Mouse (Mus musculus) bone marrow, adult 2 months (tissue): ENCODE measurements at regions not wholly inside any gene's neighbourhood (a gene's known extent, or its start where the extent isn't known, plus 50 kb on each side); places are given as distances from the start of the nearest gene placed in this dataset.

Experiments used
- CTCF ChIP-seq: fragments of 200-500 bp; IDR thresholded peaks from 2 replicates; pipeline ENCODE4 v1.5.1; 2011; ENCODE audit warnings: low read length, control low read depth; ENCODE audit not compliant: control insufficient read depth, insufficient read depth
- POLR2A ChIP-seq: fragments of 200-500 bp; IDR thresholded peaks from 2 replicates; pipeline ENCODE4 v1.6.1; 2011; ENCODE audit warnings: low read depth, mild to moderate bottlenecking, control low read depth, low read length, borderline replicate concordance; ENCODE audit not compliant: control insufficient read depth

DNA sequence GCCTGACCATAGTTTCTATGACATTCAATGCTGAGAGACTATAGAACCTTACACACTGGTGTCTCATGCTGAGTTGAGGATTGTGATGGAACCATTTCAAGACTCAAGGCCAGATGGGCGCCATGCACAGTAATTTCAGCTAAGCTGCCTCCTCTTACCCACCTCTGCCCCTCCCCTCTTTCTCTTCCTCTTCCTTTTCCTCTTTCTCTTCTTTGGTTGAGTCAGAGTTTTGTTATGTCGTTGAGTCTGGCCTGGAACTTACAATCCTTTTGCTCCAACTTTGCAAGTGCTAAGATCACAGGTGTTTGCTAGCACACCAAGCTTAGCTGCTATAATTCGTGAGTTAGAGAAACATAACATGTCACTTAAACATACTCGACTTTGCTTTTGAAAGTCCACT lies 323.2 kb upstream of the Gm5148 start:
- TF ChIP-seq CTCF (no peak), POLR2A (no peak)
